Mouse (Mus musculus): ENCODE results near the gene Srprb.

DNA sequence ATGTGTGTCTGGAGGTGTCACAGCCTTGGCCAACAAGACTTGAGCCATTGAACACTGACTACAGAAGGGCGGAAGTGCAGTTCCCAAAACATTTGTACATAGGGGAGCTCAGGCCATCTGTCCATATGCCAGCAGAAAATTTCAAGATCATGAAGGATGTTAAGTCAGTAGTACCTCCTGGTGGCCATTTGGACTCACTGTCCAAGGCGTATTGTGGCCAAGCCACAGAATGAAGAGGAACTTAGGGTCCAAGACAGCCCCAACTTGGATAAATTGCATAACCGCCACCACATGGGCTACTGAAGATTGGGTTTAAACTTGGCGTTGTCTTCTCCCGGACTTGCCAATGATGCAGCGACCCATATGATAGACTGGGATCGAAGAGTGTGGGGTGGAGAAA is 26.2 kb downstream of the Srprb start:
- TF ChIP-seq CTCF (IDR thresholded peaks at IDR 0.05) (0 out of 2 replicates have a peak, but pooled peaks have one; percentile 19), EP300 (IDR thresholded peaks at IDR 0.05) (no peak)
